Mouse (Mus musculus) brain, embryonic 18.5 days (tissue): ENCODE measurements around the gene Ifngr2.

Source experiments
- DNase-seq: peaks from one replicate; pipeline ENCODE4 v3.0.0-alpha.2; 2012; ENCODE audit warnings: low read depth, low spot score

Gene Ifngr2

GRCm38 (mm10) chr16:91536372-91536771 lies 10.5 kb upstream of the Ifngr2 start:
- DNase-seq = no peak

DNA sequence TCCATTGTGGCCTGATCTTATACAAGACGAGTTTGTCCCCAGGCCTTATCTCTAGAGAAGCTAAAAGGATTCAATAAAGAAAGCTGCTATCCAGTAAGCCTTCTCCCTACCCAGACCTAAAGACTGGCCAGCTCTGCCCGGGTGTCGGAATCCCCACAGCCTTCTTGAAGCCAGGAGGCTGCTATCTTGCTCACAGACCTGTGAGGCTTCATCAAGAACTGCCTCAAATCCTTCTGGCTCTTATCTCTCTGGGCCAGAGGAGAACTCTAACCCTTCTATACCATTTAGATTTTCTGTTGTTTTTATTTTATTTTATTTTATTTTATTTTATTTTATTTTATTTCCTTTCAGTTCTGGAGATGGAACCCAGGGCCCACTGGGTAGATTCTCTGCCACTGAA lies 9.8 kb upstream of the Ifngr2 start:
- DNase-seq = no peak

DNA sequence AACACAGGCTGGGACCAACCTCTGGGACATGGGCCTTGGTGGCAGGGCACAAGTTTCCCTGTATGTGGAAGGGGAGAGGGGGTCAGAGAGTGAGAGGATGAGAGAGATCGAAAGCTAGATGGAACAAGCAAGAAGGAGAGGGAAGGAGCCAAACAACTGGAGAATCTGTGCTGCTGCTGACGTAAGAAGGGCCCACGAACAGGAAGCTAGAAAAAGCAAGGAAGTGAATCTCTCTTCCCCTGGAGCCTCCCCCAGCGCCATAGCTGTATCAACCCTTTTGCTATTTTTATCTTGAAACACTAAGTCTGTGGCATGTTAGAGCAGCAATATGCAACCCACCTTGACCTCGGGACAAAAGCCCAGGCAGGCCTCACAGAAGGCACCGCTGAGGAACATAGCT lies 8.8 kb upstream of the Ifngr2 start:
- DNase-seq = no peak

GRCm38 (mm10) chr16:91538513-91538912 lies 8.4 kb upstream of the Ifngr2 start:
- DNase-seq = no peak

- DNase-seq = peak; percentile 55
These were observed 5.2 kb upstream of the Ifngr2 start for GRCm38 (mm10) chr16:91541573-91542081.

DNA sequence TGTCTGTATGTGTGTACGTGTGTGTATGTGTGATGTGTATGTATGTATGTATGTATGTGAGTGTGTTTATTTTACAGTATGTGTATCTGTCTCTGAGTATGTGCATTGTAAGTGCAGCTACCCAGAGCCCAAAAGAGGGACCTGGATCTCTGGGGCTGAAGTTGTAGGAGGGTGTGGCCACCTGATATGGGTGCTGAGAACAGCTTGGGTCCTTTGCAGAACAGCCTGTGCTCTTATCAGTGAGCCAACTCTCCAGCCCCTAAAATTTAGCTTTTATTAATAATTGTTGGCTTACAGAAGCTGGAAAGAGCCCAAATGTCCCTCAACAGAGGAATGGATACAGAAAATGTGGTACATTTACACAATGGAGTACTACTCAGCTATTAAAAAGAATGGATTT lies 3.3 kb upstream of the Ifngr2 start:
- DNase-seq = no peak

- DNase-seq = no peak
These were observed 1.1 kb upstream of the Ifngr2 start for GRCm38 (mm10) chr16:91545597-91546281.

DNA sequence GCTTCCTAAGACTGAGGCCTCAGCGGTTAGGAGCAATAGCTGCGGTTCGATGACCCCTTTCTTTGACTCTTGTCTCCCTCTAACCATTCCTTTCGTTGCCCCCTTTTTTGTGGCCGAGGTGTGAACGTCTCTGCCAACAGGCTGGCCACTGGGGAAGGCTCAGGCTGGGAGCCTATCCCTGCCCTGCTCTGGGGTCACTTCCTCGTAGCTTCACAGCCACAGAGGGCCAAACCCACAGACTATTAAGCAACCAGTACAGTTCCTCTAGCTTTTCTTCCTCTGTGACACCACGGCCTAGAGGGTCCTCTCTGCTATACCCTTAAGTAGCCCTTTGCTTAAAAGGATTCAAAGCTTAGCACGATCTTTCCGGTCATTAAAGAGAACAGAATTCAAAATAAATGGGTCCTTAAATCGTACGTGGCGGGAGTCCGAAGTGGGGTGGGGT lies 459 bp upstream of the Ifngr2 start:
- no peak for DNase-seq

- no peak for DNase-seq
These were observed 1.1 kb downstream of the Ifngr2 start for GRCm38 (mm10) chr16:91547974-91548373.

GRCm38 (mm10) chr16:91548586-91548985 lies 1.7 kb downstream of the Ifngr2 start:
- DNase-seq = no peak

- DNase-seq = no peak
These were observed 2.1 kb downstream of the Ifngr2 start for GRCm38 (mm10) chr16:91548996-91549395.

DNA sequence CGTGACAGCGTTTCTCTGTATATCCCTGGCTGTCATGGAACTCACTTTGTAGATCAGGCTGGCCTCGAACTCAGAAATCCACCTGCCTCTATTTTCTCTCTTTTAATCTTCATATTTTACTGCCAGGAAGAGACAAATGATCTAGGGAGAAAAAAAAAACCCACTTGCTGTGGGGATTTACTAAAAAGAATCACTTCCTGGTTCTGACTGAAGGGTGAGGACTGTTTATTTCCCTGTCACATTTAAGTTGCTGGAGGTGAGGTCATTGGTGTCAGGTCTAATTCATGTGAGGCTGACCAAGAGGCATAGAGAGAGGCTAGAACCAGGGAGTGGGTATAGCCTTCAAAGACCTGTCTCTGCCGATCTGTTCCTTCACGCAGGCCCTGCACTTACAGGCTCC lies 2.7 kb downstream of the Ifngr2 start:
- no peak for DNase-seq

GRCm38 (mm10) chr16:91551081-91551524 lies 4.2 kb downstream of the Ifngr2 start:
- no peak for DNase-seq

DNA sequence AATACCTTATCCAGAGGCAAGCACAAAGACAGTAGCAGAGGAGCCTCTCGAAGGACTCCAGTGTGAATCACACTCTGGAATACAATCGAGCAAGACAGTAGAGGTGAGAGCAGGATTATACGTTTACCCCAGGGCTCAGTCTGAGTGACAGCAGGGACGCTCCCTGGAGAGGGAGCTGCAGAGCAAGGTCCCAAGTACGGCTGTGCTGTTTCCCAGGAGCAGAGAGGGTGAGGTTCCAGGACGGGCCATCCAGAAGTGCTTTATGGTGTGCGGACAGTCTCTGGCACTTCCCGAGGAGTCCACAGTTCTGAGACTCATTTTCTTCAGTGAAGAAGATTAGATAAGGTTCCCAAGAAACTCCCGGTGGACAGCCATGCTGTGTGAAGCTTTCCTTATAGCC lies 5.2 kb downstream of the Ifngr2 start:
- DNase-seq = no peak

DNA sequence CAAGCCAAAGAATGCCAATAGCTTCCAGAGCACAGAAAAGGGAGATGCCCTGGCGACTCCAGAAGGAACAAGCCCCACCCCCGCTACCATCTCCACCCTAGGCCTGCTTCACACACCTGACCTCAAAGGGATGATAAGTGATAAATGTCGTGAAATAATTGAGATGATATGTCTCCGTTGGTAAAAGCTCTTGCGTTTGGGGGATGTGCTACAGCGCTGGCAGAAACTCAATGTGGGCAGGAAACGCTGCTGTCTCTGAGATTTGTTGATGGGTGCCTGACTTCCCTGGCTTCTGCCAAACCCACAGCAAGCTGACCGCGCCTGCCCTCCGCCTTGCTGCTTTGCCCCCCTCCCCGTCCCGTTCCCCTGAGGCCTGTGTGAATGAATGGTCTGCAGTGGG lies 6.8 kb downstream of the Ifngr2 start:
- DNase-seq = no peak

- DNase-seq = no peak
These were observed 8.2 kb downstream of the Ifngr2 start for GRCm38 (mm10) chr16:91555017-91555605.

DNA sequence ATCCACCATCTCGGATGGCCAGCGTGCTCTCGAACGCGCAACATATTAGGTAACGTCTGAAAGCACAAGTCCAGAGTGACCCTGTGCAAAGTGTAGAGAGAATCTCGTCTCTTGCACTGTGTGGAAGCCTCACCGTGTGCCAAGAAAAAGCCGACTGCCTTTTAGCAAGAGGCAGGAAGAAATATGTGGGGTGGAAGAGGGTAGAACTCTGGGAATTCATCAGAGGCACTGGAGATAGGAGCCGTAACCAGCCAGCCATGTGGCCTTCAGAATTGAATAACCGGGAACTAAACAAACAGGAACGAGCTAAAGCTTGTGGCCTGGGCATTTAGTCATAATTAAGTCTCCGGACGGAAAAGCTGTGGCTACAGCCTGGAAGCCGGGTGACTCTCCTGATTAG lies 9.8 kb downstream of the Ifngr2 start:
- DNase-seq = no peak

GRCm38 (mm10) chr16:91557214-91557613 lies 10.3 kb downstream of the Ifngr2 start:
- no peak for DNase-seq

- no peak for DNase-seq
These were observed 10.8 kb downstream of the Ifngr2 start for GRCm38 (mm10) chr16:91557693-91558092.

DNA sequence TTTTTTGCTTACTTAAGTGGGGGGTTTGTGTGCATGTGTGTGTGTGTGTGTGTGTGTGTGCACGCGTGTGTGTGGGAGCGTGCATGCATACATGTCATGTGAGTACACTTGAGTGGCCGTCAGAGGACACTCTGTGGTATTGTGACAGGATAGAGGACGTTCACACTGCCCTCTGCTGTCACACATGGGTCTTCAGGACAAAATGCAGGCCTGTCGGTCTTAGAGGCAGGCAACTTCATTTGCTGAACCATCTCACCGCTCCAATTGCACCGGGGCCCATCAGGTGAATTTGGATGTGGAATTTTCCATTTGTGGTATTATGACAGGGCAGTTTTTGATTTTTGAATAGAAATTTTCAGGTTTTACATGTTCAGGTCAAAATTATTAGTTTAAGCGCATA lies 14.2 kb downstream of the Ifngr2 start:
- no peak for DNase-seq

GRCm38 (mm10) chr16:91561541-91562457 lies 14.9 kb downstream of the Ifngr2 start:
- no peak for DNase-seq

DNA sequence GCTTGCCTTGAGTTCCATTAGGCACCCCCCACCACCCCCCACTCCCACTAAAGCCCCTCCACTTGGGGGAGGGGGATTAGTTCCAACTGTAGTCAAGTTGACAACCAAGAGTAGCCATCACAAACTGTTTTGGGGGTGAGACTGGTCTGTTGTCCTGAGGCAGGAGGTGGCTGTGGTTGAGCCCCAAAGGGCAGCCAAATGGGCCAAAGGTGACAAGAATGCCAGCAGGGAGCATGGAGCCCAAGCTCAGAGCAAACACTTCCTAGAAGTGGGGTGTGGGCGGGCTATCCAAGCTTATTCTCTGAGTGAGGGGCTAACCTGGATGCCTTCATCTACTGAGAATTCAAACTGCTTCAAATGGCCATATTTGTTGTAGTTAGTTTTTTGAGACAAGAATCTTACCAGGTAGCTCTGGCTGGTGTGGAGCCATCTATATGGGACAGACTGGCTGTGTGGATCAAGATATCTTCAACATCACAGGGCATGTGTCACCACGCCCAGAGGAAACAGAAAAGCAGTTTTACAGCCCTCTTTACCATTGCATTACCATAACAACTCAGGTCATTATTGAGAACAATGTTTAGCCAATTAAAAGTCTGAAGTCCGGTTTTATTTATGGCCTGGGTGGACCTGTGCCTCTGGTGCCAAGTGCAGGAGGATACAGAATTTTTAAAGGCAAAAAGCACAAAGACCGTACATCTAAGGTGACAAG lies 17.9 kb downstream of the Ifngr2 start:
- DNase-seq = no peak
